14 mouse cellular contexts compared by ENCODE assay signal in the genomic region with DNA sequence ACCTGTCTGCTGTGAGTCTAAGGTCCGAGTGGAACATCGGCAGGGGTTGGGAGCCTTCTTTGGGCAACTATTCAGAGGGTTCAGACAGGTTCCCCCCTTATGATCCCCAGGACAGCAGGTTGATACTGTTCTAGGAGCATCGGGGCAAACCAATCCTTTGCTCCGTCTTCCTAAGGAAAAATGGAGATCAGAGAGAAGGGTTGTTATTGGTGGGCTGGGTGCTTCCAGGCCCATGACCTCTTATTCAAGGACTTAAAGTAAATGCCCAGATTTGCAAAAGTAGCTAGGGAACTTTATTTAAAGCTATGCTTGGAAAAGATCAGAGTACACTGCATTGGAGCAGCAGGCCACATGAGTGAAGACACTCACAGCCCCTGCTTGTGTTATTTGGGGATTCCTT.
DNase-seq lines count a peak whose midpoint lies in the region; ATAC-seq lines count a peak whose summit lies in the region.
"Had no signal": no experiment of that assay in that cellular context is flagged by ENCODE, and none has a peak within 500 bp of the region (broad histone marks: within the 10 kb centered on the region; RNA-seq: fewer than 3 reads in every experiment).

No protein-coding gene starts in this region.

- 0 out of 2 replicates have a peak, but pooled peaks cover 2% of the 10 kb centered on the region for H3K4me1 ChIP-seq in forebrain, embryonic 12.5 days
- H3K4me1 ChIP-seq in forebrain, embryonic 10.5 days, result no peaks in the 10 kb centered on the region
- peaks cover 9 to 12% of the 10 kb centered on the region in 2 experiments for H3K4me1 ChIP-seq in heart, embryonic 14.5 days (ENCODE audit: control insufficient read depth in 2 of 2, insufficient read depth in 2 of 2, low read length in 2 of 2)
- 0 out of 2 replicates have a peak, but pooled peaks cover 8% of the 10 kb centered on the region for H3K4me1 ChIP-seq in midbrain, embryonic 14.5 days (ENCODE audit: control insufficient read depth, insufficient read depth, low read length)
- peaks cover 19% of the 10 kb centered on the region for H3K4me1 ChIP-seq in midbrain, embryonic 13.5 days (replicated peaks)
- H3K4me1 ChIP-seq: embryonic facial prominence, embryonic 13.5 days had no signal

- no peaks in the 10 kb centered on the region for H3K36me3 ChIP-seq in forebrain, embryonic 12.5 days (replicated peaks)
- H3K36me3 ChIP-seq in forebrain, embryonic 10.5 days (replicated peaks), result no peaks in the 10 kb centered on the region
- no peaks in the 10 kb centered on the region for H3K36me3 ChIP-seq in heart, embryonic 14.5 days (ENCODE audit: control insufficient read depth, insufficient read depth, low read length)
- no peaks in the 10 kb centered on the region for H3K36me3 ChIP-seq in midbrain, embryonic 14.5 days (ENCODE audit: control insufficient read depth, insufficient read depth, low read length)
- H3K36me3 ChIP-seq in midbrain, embryonic 13.5 days, result no peaks in the 10 kb centered on the region
- H3K36me3 ChIP-seq: embryonic facial prominence, embryonic 13.5 days had no signal

- H3K9me3 ChIP-seq in forebrain, embryonic 12.5 days, result no peaks in the 10 kb centered on the region
- no peaks in the 10 kb centered on the region for H3K9me3 ChIP-seq in forebrain, embryonic 10.5 days
- 0 out of 2 replicates have a peak, but pooled peaks cover 2% of the 10 kb centered on the region for H3K9me3 ChIP-seq in heart, embryonic 14.5 days (ENCODE audit: control insufficient read depth, low read length)
- no peaks in the 10 kb centered on the region for H3K9me3 ChIP-seq in midbrain, embryonic 14.5 days (ENCODE audit: control insufficient read depth, low read length)
- H3K9me3 ChIP-seq in midbrain, embryonic 13.5 days, result no peaks in the 10 kb centered on the region
- H3K9me3 ChIP-seq: embryonic facial prominence, embryonic 13.5 days; megakaryocyte, embryonic 14.5 days had no signal

- intact Hi-C loops in heart, postnatal 10 days (cut with DNase I), result no loop called here

- H3K27ac ChIP-seq in forebrain, embryonic 12.5 days, result peak overlapping the region; percentile 13; the same call in 1 of the 2 replicates
- no peak overlapping the region for H3K27ac ChIP-seq in forebrain, embryonic 10.5 days
- peak overlapping the region; percentile 51 to 52; a peak in 3 of 4 replicates for H3K27ac ChIP-seq in heart, embryonic 14.5 days (replicated peaks in 1 of 2; ENCODE audit: control insufficient read depth in 1 of 2, insufficient read depth in 1 of 2, low read depth in 2 of 2, low read length in 2 of 2)
- H3K27ac ChIP-seq in midbrain, embryonic 14.5 days (replicated peaks; ENCODE audit: low read depth, low read length), result peak overlapping the region; percentile 38; the same call in 1 of the 2 replicates
- no peak overlapping the region for H3K27ac ChIP-seq in midbrain, embryonic 13.5 days
- H3K27ac ChIP-seq: embryonic facial prominence, embryonic 13.5 days; liver, embryonic 14.5 days had no signal

- no peak overlapping the region for H3K4me3 ChIP-seq in forebrain, embryonic 12.5 days (replicated peaks)
- no peak overlapping the region for H3K4me3 ChIP-seq in forebrain, embryonic 10.5 days
- no peak overlapping the region for H3K4me3 ChIP-seq in heart, embryonic 14.5 days (ENCODE audit: control insufficient read depth in 1 of 2, insufficient read depth in 1 of 2, low read depth in 1 of 2, low read length in 2 of 2)
- no peak overlapping the region for H3K4me3 ChIP-seq in midbrain, embryonic 14.5 days (replicated peaks; ENCODE audit: low read depth, low read length)
- no peak overlapping the region for H3K4me3 ChIP-seq in midbrain, embryonic 13.5 days (replicated peaks)
- H3K4me3 ChIP-seq: embryonic facial prominence, embryonic 13.5 days; megakaryocyte, embryonic 14.5 days had no signal

- H3K4me2 ChIP-seq in forebrain, embryonic 12.5 days, result no peak overlapping the region
- H3K4me2 ChIP-seq in heart, embryonic 14.5 days (ENCODE audit: low read length), result peak overlapping the region; percentile 51
- H3K4me2 ChIP-seq in midbrain, embryonic 14.5 days (ENCODE audit: low read length), result no peak overlapping the region
- H3K4me2 ChIP-seq in midbrain, embryonic 13.5 days (replicated peaks), result no peak overlapping the region
- H3K4me2 ChIP-seq: embryonic facial prominence, embryonic 13.5 days had no signal

- H3K9ac ChIP-seq in forebrain, embryonic 12.5 days, result no peak overlapping the region
- H3K9ac ChIP-seq in heart, embryonic 14.5 days (ENCODE audit: low read length), result no peak overlapping the region
- no peak overlapping the region for H3K9ac ChIP-seq in midbrain, embryonic 14.5 days (replicated peaks; ENCODE audit: low read length)
- H3K9ac ChIP-seq in midbrain, embryonic 13.5 days (replicated peaks), result no peak overlapping the region
- H3K9ac ChIP-seq: embryonic facial prominence, embryonic 13.5 days; liver, embryonic 14.5 days had no signal

- WGBS in forebrain, embryonic 12.5 days, result 86% methylated on average over 4 of the region's 4 CpGs
- WGBS in forebrain, embryonic 10.5 days, result 91% methylated on average over 4 of the region's 4 CpGs
- 41% methylated on average over 4 of the region's 4 CpGs for WGBS in heart, embryonic 14.5 days
- 88% methylated on average over 4 of the region's 4 CpGs for WGBS in midbrain, embryonic 14.5 days
- WGBS in midbrain, embryonic 13.5 days, result 86% methylated on average over 4 of the region's 4 CpGs

- H3K27me3 ChIP-seq in forebrain, embryonic 12.5 days, result no peaks in the 10 kb centered on the region
- no peaks in the 10 kb centered on the region for H3K27me3 ChIP-seq in forebrain, embryonic 10.5 days (ENCODE audit: poor library complexity, severe bottlenecking)
- H3K27me3 ChIP-seq in heart, embryonic 14.5 days (ENCODE audit: control insufficient read depth, insufficient read depth, low read length), result no peaks in the 10 kb centered on the region
- H3K27me3 ChIP-seq in midbrain, embryonic 14.5 days (ENCODE audit: control insufficient read depth, insufficient read depth, low read length), result no peaks in the 10 kb centered on the region
- H3K27me3 ChIP-seq in midbrain, embryonic 13.5 days, result no peaks in the 10 kb centered on the region
- H3K27me3 ChIP-seq: embryonic facial prominence, embryonic 13.5 days had no signal

- no peak for ATAC-seq in forebrain, embryonic 12.5 days (ENCODE audit: low FRiP score)
- no peak for ATAC-seq in heart, embryonic 14.5 days (ENCODE audit: insufficient number of reproducible peaks, insufficient read depth, low FRiP score, low read depth)
- ATAC-seq in midbrain, embryonic 14.5 days (ENCODE audit: low FRiP score, low TSS enrichment), result no peak
- no peak for ATAC-seq in midbrain, embryonic 13.5 days
- ATAC-seq: activated CD4-positive, CD25-positive, alpha-beta regulatory T cell, adult 4 months had no signal

- no peak for DNase-seq in forebrain, embryonic 10.5 days (ENCODE audit: extremely low spot score, low spot score)
- no peak for DNase-seq in heart, postnatal 10 days
- DNase-seq in midbrain, embryonic 14.5 days, result no peak
- no peak for DNase-seq in gastrocnemius, postnatal 4 days (ENCODE audit: low spot score in 2 of 2)
- no peak for DNase-seq in thymus, postnatal 10 days (ENCODE audit: low spot score in 2 of 2)
- DNase-seq: adrenal gland, postnatal 36 days; gastrocnemius, postnatal 10 days had no signal

Comparison
In these comparisons a context has a peak if more than half of its experiments do, and no peak if none do; other contexts are left out.
1. H3K27ac ChIP-seq: peak in forebrain, embryonic 12.5 days (single experiment), heart, embryonic 14.5 days (2 of 2) and midbrain, embryonic 14.5 days (single experiment); none in forebrain, embryonic 10.5 days (single experiment) and midbrain, embryonic 13.5 days (single experiment).